Mouse (Mus musculus) heart, embryonic 15.5 days (tissue): ENCODE data around the gene Gm44790. TPM values are rescaled to one million over a fixed set of nuclear protein-coding genes. Genes with fewer than 3 reads are reported as not detected.
"Not testable (repeated sequence)": the region's sequence is repeated elsewhere in the genome, so short reads cannot be mapped to it uniquely, and the experiment has no call there.

Experiments used
- ATAC-seq: fragments of 200-750 bp; cut with Nextera tagmentation; replicated peaks from 2 replicates; pipeline ENCODE4 v1.8.0; 2017; ENCODE audit warnings: low read depth, moderate TSS enrichment; ENCODE audit not compliant: insufficient number of reproducible peaks, insufficient read depth, low FRiP score
- H3K27ac ChIP-seq: fragments of 300-500 bp; sonication (generic); 2 replicates; pipeline ENCODE4 v1.5.1; 2015; ENCODE audit warnings: mild to moderate bottlenecking, inconsistent platforms
- H3K27me3 ChIP-seq: fragments of 300-500 bp; sonication (generic); 2 replicates; pipeline ENCODE4 v1.6.1; 2015; ENCODE audit warnings: inconsistent platforms
- H3K36me3 ChIP-seq: fragments of 300-500 bp; sonication (generic); 2 replicates; pipeline ENCODE4 v1.6.1; 2015; ENCODE audit warnings: mild to moderate bottlenecking, inconsistent platforms
- H3K4me1 ChIP-seq: fragments of 300-500 bp; sonication (generic); replicated peaks from 2 replicates; pipeline ENCODE4 v1.6.1; 2015; ENCODE audit warnings: inconsistent platforms
- H3K4me2 ChIP-seq: fragments of 300-500 bp; sonication (generic); 2 replicates; pipeline ENCODE4 v1.6.1; 2015; ENCODE audit warnings: inconsistent platforms, mild to moderate bottlenecking, moderate library complexity
- H3K4me3 ChIP-seq: fragments of 300-500 bp; sonication (generic); 2 replicates; pipeline ENCODE4 v1.5.1; 2015; ENCODE audit warnings: mild to moderate bottlenecking, inconsistent platforms
- H3K9ac ChIP-seq: fragments of 300-500 bp; sonication (generic); 2 replicates; pipeline ENCODE4 v1.6.1; 2015; ENCODE audit warnings: mild to moderate bottlenecking, inconsistent platforms
- H3K9me3 ChIP-seq: fragments of 300-500 bp; sonication (generic); replicated peaks from 2 replicates; pipeline ENCODE4 v1.6.1; 2016; ENCODE audit warnings: inconsistent platforms
- WGBS: fragments of 180-500 bp; shearing (Covaris S2); methylation state at CpG from one replicate; pipeline ENCODE4 v1.1.7; 2015; ENCODE audit warnings: mixed read lengths; 5-methylcytosine and 5-hydroxymethylcytosine counted together
- polyA plus RNA-seq: library from polyadenylated mRNA; unstranded; fragments of >200 nt; fragmentation: Nextera tagmentation; extraction: Ambion mirVana; gene quantifications from 2 replicates; pipeline ENCODE4 v1.2.1, GENCODE M21; 2015

Gm44790 gene
- polyA plus RNA-seq: 1.1 TPM in 1 of 2 replicates, not detected in the other

GRCm38 (mm10) chr6:86426358-86426757 is at the start of gene Gm44790:
Gene Gm44790 (plus strand): TSS chr6:86426658.
- Histone ChIP-seq H3K4me1 (no peaks in the 10 kb centered on the region), H3K9ac (no peak within 1 kb of the TSS), H3K9me3 (no peaks in the 10 kb centered on the region), H3K36me3 (peaks cover 74% of the 10 kb centered on the region), H3K27me3 (no peaks in the 10 kb centered on the region), H3K27ac (no peak within 1 kb of the TSS), H3K4me3 (no peak within 1 kb of the TSS), H3K4me2 (no peak within 1 kb of the TSS)
- WGBS: 95% methylated on average over 1 of the region's 1 CpGs
- no peak for ATAC-seq

- H3K36me3 ChIP-seq: peaks cover 34% of the 10 kb centered on the region
- no peak overlapping the region for H3K4me3 ChIP-seq
These were observed 48.1 kb upstream of the Gm44790 start for GRCm38 (mm10) chr6:86378341-86378740.

GRCm38 (mm10) chr6:86380112-86380511 is 46.3 kb upstream of the Gm44790 start:
- not testable (repeated sequence) for H3K9me3 ChIP-seq, H3K4me3 ChIP-seq, H3K4me2 ChIP-seq, H3K4me1 ChIP-seq, H3K9ac ChIP-seq, ATAC-seq, H3K27ac ChIP-seq, H3K27me3 ChIP-seq
- WGBS: 68% methylated on average over 8 of the region's 8 CpGs
- H3K36me3 ChIP-seq: peaks cover 34% of the 10 kb centered on the region

More at GRCm38 (mm10) chr6:86378341-86378740, 48.1 kb upstream of the Gm44790 start:
- no peak overlapping the region for H3K27ac ChIP-seq
- H3K27me3 ChIP-seq: no peaks in the 10 kb centered on the region
- no peaks in the 10 kb centered on the region for H3K4me1 ChIP-seq
- WGBS: 85% methylated on average over 3 of the region's 3 CpGs
- no peaks in the 10 kb centered on the region for H3K9me3 ChIP-seq
- H3K4me2 ChIP-seq: no peak overlapping the region
- H3K9ac ChIP-seq: no peak overlapping the region
- ATAC-seq: no peak

GRCm38 (mm10) chr6:86382551-86382950 is 43.9 kb upstream of the Gm44790 start:
- no peak overlapping the region for H3K4me3 ChIP-seq
- H3K27me3 ChIP-seq: no peaks in the 10 kb centered on the region
- H3K27ac ChIP-seq: no peak overlapping the region
- H3K4me1 ChIP-seq: no peaks in the 10 kb centered on the region
- ATAC-seq: no peak
- H3K9ac ChIP-seq: no peak overlapping the region
- H3K4me2 ChIP-seq: no peak overlapping the region
- H3K36me3 ChIP-seq: peaks cover 23% of the 10 kb centered on the region
- no peaks in the 10 kb centered on the region for H3K9me3 ChIP-seq

GRCm38 (mm10) chr6:86383370-86383769 is 43.1 kb upstream of the Gm44790 start:
- no peak for ATAC-seq
- H3K27ac ChIP-seq: no peak overlapping the region
- H3K4me1 ChIP-seq: no peaks in the 10 kb centered on the region
- no peak overlapping the region for H3K4me3 ChIP-seq
- 43% methylated on average over 16 of the region's 16 CpGs for WGBS
- no peak overlapping the region for H3K9ac ChIP-seq
- H3K9me3 ChIP-seq: no peaks in the 10 kb centered on the region
- H3K36me3 ChIP-seq: peaks cover 23% of the 10 kb centered on the region
- H3K4me2 ChIP-seq: no peak overlapping the region
- no peaks in the 10 kb centered on the region for H3K27me3 ChIP-seq

- H3K9me3 ChIP-seq: no peaks in the 10 kb centered on the region
- no peak for ATAC-seq
- no peak overlapping the region for H3K9ac ChIP-seq
- no peak overlapping the region for H3K27ac ChIP-seq
- H3K4me1 ChIP-seq: no peaks in the 10 kb centered on the region
- 56% methylated on average over 4 of the region's 4 CpGs for WGBS
- no peaks in the 10 kb centered on the region for H3K27me3 ChIP-seq
- H3K4me3 ChIP-seq: no peak overlapping the region
- H3K4me2 ChIP-seq: no peak overlapping the region
- peaks cover 27% of the 10 kb centered on the region for H3K36me3 ChIP-seq
These were observed 41.8 kb upstream of the Gm44790 start for GRCm38 (mm10) chr6:86384692-86385091.

GRCm38 (mm10) chr6:86385362-86386104 is 40.9 kb upstream of the Gm44790 start:
- Histone ChIP-seq H3K9me3 (no peaks in the 10 kb centered on the region), H3K4me1 (no peaks in the 10 kb centered on the region), H3K4me2 (no peak overlapping the region), H3K9ac (no peak overlapping the region), H3K27ac (no peak overlapping the region), H3K36me3 (peaks cover 35% of the 10 kb centered on the region), H3K4me3 (no peak overlapping the region), H3K27me3 (no peaks in the 10 kb centered on the region)
- 73% methylated on average over 5 of the region's 5 CpGs for WGBS
- no peak for ATAC-seq

- H3K9ac ChIP-seq: no peak overlapping the region
- H3K27ac ChIP-seq: no peak overlapping the region
- no peak overlapping the region for H3K4me3 ChIP-seq
- peaks cover 53% of the 10 kb centered on the region for H3K36me3 ChIP-seq
- H3K4me1 ChIP-seq: no peaks in the 10 kb centered on the region
- WGBS: 73% methylated on average over 12 of the region's 12 CpGs
- no peak for ATAC-seq
- H3K9me3 ChIP-seq: no peaks in the 10 kb centered on the region
- H3K4me2 ChIP-seq: no peak overlapping the region
- no peaks in the 10 kb centered on the region for H3K27me3 ChIP-seq
These were observed 39.1 kb upstream of the Gm44790 start for GRCm38 (mm10) chr6:86387313-86387712.

GRCm38 (mm10) chr6:86388461-86388860 is 38.0 kb upstream of the Gm44790 start:
- Histone ChIP-seq H3K4me3 (no peak overlapping the region), H3K9me3 (no peaks in the 10 kb centered on the region), H3K36me3 (peaks cover 54% of the 10 kb centered on the region), H3K27ac (no peak overlapping the region), H3K4me2 (no peak overlapping the region), H3K9ac (no peak overlapping the region), H3K27me3 (no peaks in the 10 kb centered on the region), H3K4me1 (no peaks in the 10 kb centered on the region)
- 64% methylated on average over 18 of the region's 18 CpGs for WGBS
- ATAC-seq: no peak

GRCm38 (mm10) chr6:86391326-86391725 is 35.1 kb upstream of the Gm44790 start:
- 95% methylated on average over 5 of the region's 5 CpGs for WGBS
- H3K36me3 ChIP-seq: peaks cover 53% of the 10 kb centered on the region

GRCm38 (mm10) chr6:86393187-86393586 is 33.3 kb upstream of the Gm44790 start:
- Histone ChIP-seq H3K4me1 (peaks cover 25% of the 10 kb centered on the region), H3K4me2 (no peak overlapping the region), H3K27me3 (no peaks in the 10 kb centered on the region), H3K9me3 (no peaks in the 10 kb centered on the region), H3K27ac (no peak overlapping the region), H3K36me3 (peaks cover 45% of the 10 kb centered on the region), H3K4me3 (no peak overlapping the region), H3K9ac (no peak overlapping the region)
- WGBS: 90% methylated on average over 1 of the region's 1 CpGs
- no peak for ATAC-seq

More at GRCm38 (mm10) chr6:86391326-86391725, 35.1 kb upstream of the Gm44790 start:
- no peaks in the 10 kb centered on the region for H3K27me3 ChIP-seq
- H3K4me3 ChIP-seq: no peak overlapping the region
- no peaks in the 10 kb centered on the region for H3K9me3 ChIP-seq
- no peak overlapping the region for H3K4me2 ChIP-seq
- no peak overlapping the region for H3K27ac ChIP-seq
- no peak overlapping the region for H3K9ac ChIP-seq
- H3K4me1 ChIP-seq: peaks cover 19% of the 10 kb centered on the region
- ATAC-seq: no peak
